Mouse (Mus musculus): ENCODE data around the gene Use1. TPM values are rescaled to one million over a fixed set of nuclear protein-coding genes. Genes with fewer than 3 reads are reported as not detected.

The Use1 gene
- polyA plus RNA-seq, 1 experiment from 2014 or later = 41.2 TPM

- Histone ChIP-seq H3K27ac (ENCODE audit: low read length) (peak within 1 kb of the TSS; percentile 85), H3K9me3 (replicated peaks; ENCODE audit: control insufficient read depth, low read length) (no peaks in the 10 kb centered on the region), H3K27me3 (ENCODE audit: control insufficient read depth, insufficient read depth, low read depth, low read length) (peaks cover 53% of the 10 kb centered on the region), H3K4me2 (ENCODE audit: low read depth, low read length) (peak within 1 kb of the TSS; percentile 73), H3K4me3 (ENCODE audit: low read depth, low read length) (peak within 1 kb of the TSS; percentile 70), H3K4me1 (ENCODE audit: control insufficient read depth, low read depth, low read length) (peaks cover 16% of the 10 kb centered on the region), H3K9ac (ENCODE audit: low read depth, low read length) (peak within 1 kb of the TSS; percentile 70), H3K36me3 (ENCODE audit: control insufficient read depth, insufficient read depth) (no peaks in the 10 kb centered on the region; the same call in 1 of the 2 replicates)
- WGBS (ENCODE audit: insufficient replicate concordance) = under 1% methylated on average over 71 of the region's 89 CpGs
- ATAC-seq (ENCODE audit: low read depth) = peak; percentile 5; the same call in 1 of the 2 replicates
Observed at GRCm38 (mm10) chr8:71381421-71381970, 14.8 kb downstream of the Use1 start, which contains the start of gene Nr2f6. Gene Nr2f6 (minus strand): TSS chr8:71381960.

- peaks cover 46% of the 10 kb centered on the region for H3K27me3 ChIP-seq (ENCODE audit: control insufficient read depth, insufficient read depth, low read depth, low read length)
- 8% methylated on average over 42 of the region's 80 CpGs for WGBS (ENCODE audit: insufficient replicate concordance)
- H3K4me3 ChIP-seq (ENCODE audit: low read depth, low read length) = peak overlapping the region; percentile 70
- peak; percentile 79 for ATAC-seq (ENCODE audit: low read depth)
- H3K9me3 ChIP-seq (replicated peaks; ENCODE audit: control insufficient read depth, low read length) = no peaks in the 10 kb centered on the region
- H3K4me1 ChIP-seq (ENCODE audit: control insufficient read depth, low read depth, low read length) = peaks cover 10% of the 10 kb centered on the region
- peak overlapping the region; percentile 47; the same call in 1 of the 2 replicates for H3K9ac ChIP-seq (ENCODE audit: low read depth, low read length)
- peak overlapping the region; percentile 73 for H3K4me2 ChIP-seq (ENCODE audit: low read depth, low read length)
- peak overlapping the region; percentile 85 for H3K27ac ChIP-seq (ENCODE audit: low read length)
- no peaks in the 10 kb centered on the region; the same call in 1 of the 2 replicates for H3K36me3 ChIP-seq (ENCODE audit: control insufficient read depth, insufficient read depth)
Observed at GRCm38 (mm10) chr8:71381971-71382961, 15.6 kb downstream of the Use1 start.

- Histone ChIP-seq H3K9ac (ENCODE audit: low read depth, low read length) (no peak overlapping the region), H3K4me1 (ENCODE audit: control insufficient read depth, low read depth, low read length) (peaks cover 8% of the 10 kb centered on the region), H3K27ac (ENCODE audit: low read length) (peak overlapping the region; percentile 85), H3K27me3 (ENCODE audit: control insufficient read depth, insufficient read depth, low read depth, low read length) (peaks cover 41% of the 10 kb centered on the region), H3K9me3 (replicated peaks; ENCODE audit: control insufficient read depth, low read length) (no peaks in the 10 kb centered on the region), H3K4me2 (ENCODE audit: low read depth, low read length) (no peak overlapping the region), H3K4me3 (ENCODE audit: low read depth, low read length) (no peak overlapping the region), H3K36me3 (ENCODE audit: control insufficient read depth, insufficient read depth) (no peaks in the 10 kb centered on the region)
- ATAC-seq (ENCODE audit: low read depth) = peak; percentile 9; the same call in 1 of the 2 replicates
- 49% methylated on average over 12 of the region's 12 CpGs for WGBS (ENCODE audit: insufficient replicate concordance)
Observed at GRCm38 (mm10) chr8:71383396-71383795, 16.7 kb downstream of the Use1 start.

- Histone ChIP-seq H3K9me3 (replicated peaks; ENCODE audit: control insufficient read depth, low read length) (no peaks in the 10 kb centered on the region), H3K9ac (ENCODE audit: low read depth, low read length) (no peak overlapping the region), H3K27me3 (ENCODE audit: control insufficient read depth, insufficient read depth, low read depth, low read length) (peaks cover 40% of the 10 kb centered on the region), H3K4me2 (ENCODE audit: low read depth, low read length) (no peak overlapping the region), H3K4me3 (ENCODE audit: low read depth, low read length) (no peak overlapping the region), H3K4me1 (ENCODE audit: control insufficient read depth, low read depth, low read length) (peaks cover 7% of the 10 kb centered on the region), H3K36me3 (ENCODE audit: control insufficient read depth, insufficient read depth) (no peaks in the 10 kb centered on the region), H3K27ac (ENCODE audit: low read length) (peak overlapping the region; percentile 85)
- ATAC-seq (ENCODE audit: low read depth) = no peak
- 49% methylated on average over 3 of the region's 3 CpGs for WGBS (ENCODE audit: insufficient replicate concordance)
Observed at GRCm38 (mm10) chr8:71383860-71384259, 17.2 kb downstream of the Use1 start.

GRCm38 (mm10) chr8:71385212-71385835 lies 18.7 kb downstream of the Use1 start:
- ATAC-seq (ENCODE audit: low read depth) = no peak
- no peak overlapping the region for H3K4me2 ChIP-seq (ENCODE audit: low read depth, low read length)
- H3K4me1 ChIP-seq (ENCODE audit: control insufficient read depth, low read depth, low read length) = peaks cover 7% of the 10 kb centered on the region
- peaks cover 26% of the 10 kb centered on the region for H3K27me3 ChIP-seq (ENCODE audit: control insufficient read depth, insufficient read depth, low read depth, low read length)
- WGBS (ENCODE audit: insufficient replicate concordance) = 65% methylated on average over 12 of the region's 12 CpGs
- no peak overlapping the region for H3K9ac ChIP-seq (ENCODE audit: low read depth, low read length)
- no peaks in the 10 kb centered on the region for H3K36me3 ChIP-seq (ENCODE audit: control insufficient read depth, insufficient read depth)
- H3K27ac ChIP-seq (ENCODE audit: low read length) = no peak overlapping the region
- no peaks in the 10 kb centered on the region for H3K9me3 ChIP-seq (replicated peaks; ENCODE audit: control insufficient read depth, low read length)
- H3K4me3 ChIP-seq (ENCODE audit: low read depth, low read length) = no peak overlapping the region

GRCm38 (mm10) chr8:71388267-71388666 lies 21.6 kb downstream of the Use1 start:
- H3K9me3 ChIP-seq (replicated peaks; ENCODE audit: control insufficient read depth, low read length) = no peaks in the 10 kb centered on the region
- no peak overlapping the region for H3K4me3 ChIP-seq (ENCODE audit: low read depth, low read length)
- no peak overlapping the region for H3K9ac ChIP-seq (ENCODE audit: low read depth, low read length)
- H3K27ac ChIP-seq (ENCODE audit: low read length) = no peak overlapping the region
- peaks cover 5% of the 10 kb centered on the region for H3K4me1 ChIP-seq (ENCODE audit: control insufficient read depth, low read depth, low read length)
- H3K27me3 ChIP-seq (ENCODE audit: control insufficient read depth, insufficient read depth, low read depth, low read length) = no peaks in the 10 kb centered on the region
- WGBS (ENCODE audit: insufficient replicate concordance) = 12% methylated on average over 1 of the region's 1 CpGs
- no peak for ATAC-seq (ENCODE audit: low read depth)
- no peaks in the 10 kb centered on the region for H3K36me3 ChIP-seq (ENCODE audit: control insufficient read depth, insufficient read depth)
- H3K4me2 ChIP-seq (ENCODE audit: low read depth, low read length) = no peak overlapping the region

- H3K9me3 ChIP-seq (replicated peaks; ENCODE audit: control insufficient read depth, low read length) = no peaks in the 10 kb centered on the region
- H3K9ac ChIP-seq (ENCODE audit: low read depth, low read length) = no peak overlapping the region
- no peak overlapping the region for H3K4me3 ChIP-seq (ENCODE audit: low read depth, low read length)
- WGBS (ENCODE audit: insufficient replicate concordance) = 59% methylated on average over 2 of the region's 2 CpGs
- no peaks in the 10 kb centered on the region for H3K36me3 ChIP-seq (ENCODE audit: control insufficient read depth, insufficient read depth)
- H3K27me3 ChIP-seq (ENCODE audit: control insufficient read depth, insufficient read depth, low read depth, low read length) = no peaks in the 10 kb centered on the region
- peaks cover 8% of the 10 kb centered on the region for H3K4me1 ChIP-seq (ENCODE audit: control insufficient read depth, low read depth, low read length)
- H3K27ac ChIP-seq (ENCODE audit: low read length) = no peak overlapping the region
- ATAC-seq (ENCODE audit: low read depth) = no peak
- H3K4me2 ChIP-seq (ENCODE audit: low read depth, low read length) = no peak overlapping the region
Observed at GRCm38 (mm10) chr8:71391696-71392095, 25.0 kb downstream of the Use1 start.

- Histone ChIP-seq H3K4me2 (ENCODE audit: low read depth, low read length) (no peak overlapping the region), H3K9me3 (replicated peaks; ENCODE audit: control insufficient read depth, low read length) (no peaks in the 10 kb centered on the region), H3K9ac (ENCODE audit: low read depth, low read length) (no peak overlapping the region), H3K27me3 (ENCODE audit: control insufficient read depth, insufficient read depth, low read depth, low read length) (no peaks in the 10 kb centered on the region), H3K4me1 (ENCODE audit: control insufficient read depth, low read depth, low read length) (peaks cover 10% of the 10 kb centered on the region), H3K27ac (ENCODE audit: low read length) (no peak overlapping the region), H3K36me3 (ENCODE audit: control insufficient read depth, insufficient read depth) (no peaks in the 10 kb centered on the region), H3K4me3 (ENCODE audit: low read depth, low read length) (no peak overlapping the region)
- ATAC-seq (ENCODE audit: low read depth) = no peak
- 59% methylated on average over 5 of the region's 5 CpGs for WGBS (ENCODE audit: insufficient replicate concordance)
Observed at GRCm38 (mm10) chr8:71392391-71392790, 25.7 kb downstream of the Use1 start.

All from liver, embryonic 16.5 days (tissue).